Mouse (Mus musculus) G1E (cell line): ENCODE measurements around the gene Plekhg4.

Experiments used
- CTCF ChIP-seq: IDR thresholded peaks from 2 replicates; pipeline ENCODE4 v1.5.1; 2012; ENCODE audit warnings: low read depth, low read length, inconsistent platforms, mixed read lengths
- GATA1 ChIP-seq: IDR thresholded peaks from 2 replicates; pipeline ENCODE4 v1.6.1; 2012; ENCODE audit warnings: borderline replicate concordance, low read length, inconsistent platforms, mixed read lengths
- GATA2 ChIP-seq: IDR thresholded peaks from 2 replicates; pipeline ENCODE4 v1.6.1; 2012; ENCODE audit warnings: low read depth, low read length, inconsistent platforms, borderline replicate concordance
- POLR2AphosphoS5 ChIP-seq: IDR thresholded peaks from 2 replicates; pipeline ENCODE4 v1.6.1; 2012; ENCODE audit warnings: low read depth, low read length, inconsistent platforms; ENCODE audit not compliant: insufficient replicate concordance
- TAL1 ChIP-seq: conservative IDR thresholded peaks from 2 replicates; pipeline ENCODE4 v1.6.1; 2012; ENCODE audit warnings: low read depth, low read length, inconsistent platforms, mixed read lengths

DNA sequence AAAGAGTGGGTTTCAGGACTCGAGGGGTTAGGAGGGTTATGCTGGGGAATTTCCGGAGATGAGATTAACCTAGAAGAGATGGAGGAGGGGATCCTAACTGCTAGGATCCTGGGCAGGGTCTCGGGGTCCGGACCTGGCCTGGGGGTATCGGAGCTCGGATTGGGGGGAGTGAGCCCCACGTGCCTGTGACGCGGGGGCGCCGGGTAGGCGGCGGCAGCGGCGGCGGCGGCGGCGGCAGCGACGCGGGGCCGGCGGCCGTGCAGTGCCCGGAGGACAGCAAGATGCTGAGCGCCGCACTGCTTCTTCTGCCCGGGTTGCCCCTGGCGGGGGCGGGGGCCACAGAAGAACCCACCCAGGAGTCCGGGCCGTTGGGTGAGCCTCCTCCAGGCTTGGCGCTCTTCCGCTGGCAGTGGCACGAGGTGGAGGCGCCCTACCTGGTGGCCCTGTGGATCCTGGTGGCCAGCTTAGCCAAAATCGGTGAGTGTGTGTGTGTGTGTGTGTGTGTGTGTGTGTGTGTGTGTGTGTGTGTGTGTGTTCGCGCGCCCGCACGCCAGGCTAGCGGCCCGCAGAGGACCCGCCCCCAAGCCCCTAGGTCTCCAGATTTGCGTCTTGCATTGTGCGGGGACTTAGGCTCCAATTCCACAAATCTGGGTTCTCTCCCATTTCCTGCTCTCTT is 23.8 kb upstream of the Plekhg4 start:
- no peak for TF ChIP-seq CTCF
- no peak for TF ChIP-seq GATA1
- no peak for TF ChIP-seq TAL1
- TF ChIP-seq GATA2: no peak
- TF ChIP-seq POLR2AphosphoS5: no peak
